Mouse (Mus musculus) embryonic fibroblast, embryonic 13.5 days (primary cell): ENCODE data around the gene Nek2.

Experiments used
- CTCF ChIP-seq: IDR thresholded peaks from 2 replicates; pipeline ENCODE4 v1.5.1; 2011; ENCODE audit warnings: mild to moderate bottlenecking, control low read depth, low read length, moderate library complexity, borderline replicate concordance; ENCODE audit not compliant: insufficient read depth
- POLR2A ChIP-seq: IDR thresholded peaks from 2 replicates; pipeline ENCODE4 v1.6.1; 2011; ENCODE audit warnings: low read depth, mild to moderate bottlenecking, control low read depth, low read length, moderate library complexity

DNA sequence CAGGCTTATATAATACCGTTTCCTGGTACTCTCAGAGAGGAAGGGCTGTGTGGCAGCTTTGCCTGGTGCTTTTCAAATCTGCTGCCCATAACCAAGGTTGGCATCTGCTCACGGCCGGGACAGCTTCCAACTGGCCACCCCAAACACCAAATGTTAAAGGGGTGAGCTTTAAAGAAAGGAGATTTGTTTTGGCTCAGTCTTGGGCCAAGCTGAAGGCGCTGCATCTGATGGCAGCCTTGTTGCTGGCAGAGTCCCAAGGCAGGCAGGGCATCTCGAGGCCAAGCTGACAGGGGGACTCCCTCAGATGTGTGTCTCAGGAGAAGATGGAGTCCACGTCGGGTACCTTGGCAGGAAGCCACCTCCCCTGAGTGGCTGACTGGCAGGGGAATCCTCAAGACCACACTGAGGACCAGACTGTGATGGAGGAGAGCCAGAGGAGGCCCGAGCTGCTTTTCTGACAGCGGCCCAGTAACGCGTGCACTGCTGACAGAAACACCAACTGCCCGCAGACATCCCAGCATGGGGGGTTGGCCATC is 12.5 kb upstream of the Nek2 start:
- TF ChIP-seq CTCF: no peak
- no peak for TF ChIP-seq POLR2A
